Mouse (Mus musculus) stomach, postnatal 0 days (tissue): ENCODE data around the gene Bbc3. TPM values are rescaled to one million over a fixed set of nuclear protein-coding genes. Genes with fewer than 3 reads are reported as not detected.
A peak's percentile ranks its signal among the peaks of the same experiment; 100 is the strongest.

Experiments used
- ATAC-seq: fragments of 200-750 bp; cut with Nextera tagmentation; 2 replicates; pipeline ENCODE4 v1.8.0; 2017; ENCODE audit not compliant: low FRiP score, low TSS enrichment
- DNase-seq: peaks from one replicate; pipeline ENCODE4 v3.0.0-alpha.2; 2016; ENCODE audit warnings: low spot score
- H3K27ac ChIP-seq: fragments of 300-500 bp; sonication (generic); replicated peaks from 2 replicates; pipeline ENCODE4 v1.5.1; 2014; ENCODE audit warnings: mild to moderate bottlenecking, control low read depth
- H3K27me3 ChIP-seq: fragments of 300-500 bp; sonication (generic); 2 replicates; pipeline ENCODE4 v1.6.1; 2014; ENCODE audit warnings: low read length; ENCODE audit not compliant: control insufficient read depth, insufficient read depth
- H3K36me3 ChIP-seq: fragments of 300-500 bp; sonication (generic); 2 replicates; pipeline ENCODE4 v1.6.1; 2014; ENCODE audit warnings: low read length, mixed read lengths; ENCODE audit not compliant: control insufficient read depth, insufficient read depth
- H3K4me1 ChIP-seq: fragments of 300-500 bp; sonication (generic); replicated peaks from 2 replicates; pipeline ENCODE4 v1.6.1; 2014; ENCODE audit warnings: antibody characterized with exemption; ENCODE audit not compliant: control insufficient read depth, insufficient read depth
- H3K4me2 ChIP-seq: fragments of 300-500 bp; sonication (generic); replicated peaks from 2 replicates; pipeline ENCODE4 v1.6.1; 2014; ENCODE audit warnings: low read depth, mild to moderate bottlenecking, control low read depth, moderate library complexity
- H3K4me3 ChIP-seq: fragments of 300-500 bp; sonication (generic); 2 replicates; pipeline ENCODE4 v1.5.1; 2014; ENCODE audit warnings: low read depth, low read length, control low read depth
- H3K9ac ChIP-seq: fragments of 300-500 bp; sonication (generic); 2 replicates; pipeline ENCODE4 v1.6.1; 2014; ENCODE audit warnings: mild to moderate bottlenecking, low read length, control low read depth, mixed read lengths
- H3K9me3 ChIP-seq: fragments of 300-500 bp; sonication (generic); 2 replicates; pipeline ENCODE4 v1.6.1; 2016; ENCODE audit warnings: low read length; ENCODE audit not compliant: control insufficient read depth
- CTCF ChIP-seq: IDR thresholded peaks from 2 replicates; pipeline ENCODE4 v1.5.1; 2016; ENCODE audit warnings: antibody characterized with exemption, low read depth, mild to moderate bottlenecking, moderate library complexity
- EP300 ChIP-seq: optimal IDR thresholded peaks from 2 replicates; pipeline ENCODE3; 2016; ENCODE audit warnings: antibody characterized with exemption
- WGBS: fragments of 180-500 bp; shearing (Covaris S2); extraction: QIAGEN DNeasy Blood & Tissue Kit; methylation state at CpG from one replicate; pipeline ENCODE4 v1.1.7; 2014; 5-methylcytosine and 5-hydroxymethylcytosine counted together
- polyA plus RNA-seq: library from polyadenylated mRNA; unstranded; fragments of >200 nt; fragmentation: Nextera tagmentation; extraction: Ambion mirVana; gene quantifications from 2 replicates; pipeline ENCODE4 v1.2.1, GENCODE M21; 2015

Bbc3 gene
- polyA plus RNA-seq, 1 experiment from 2014 or later, result 3.7 TPM

GRCm38 (mm10) chr7:16286026-16286961, 21.9 kb upstream of the Bbc3 start, which contains the start of gene Ccdc9:
Ccdc9 (minus strand) TSS chr7:16286795.
- WGBS, result under 1% methylated on average over 67 of the region's 70 CpGs

DNA sequence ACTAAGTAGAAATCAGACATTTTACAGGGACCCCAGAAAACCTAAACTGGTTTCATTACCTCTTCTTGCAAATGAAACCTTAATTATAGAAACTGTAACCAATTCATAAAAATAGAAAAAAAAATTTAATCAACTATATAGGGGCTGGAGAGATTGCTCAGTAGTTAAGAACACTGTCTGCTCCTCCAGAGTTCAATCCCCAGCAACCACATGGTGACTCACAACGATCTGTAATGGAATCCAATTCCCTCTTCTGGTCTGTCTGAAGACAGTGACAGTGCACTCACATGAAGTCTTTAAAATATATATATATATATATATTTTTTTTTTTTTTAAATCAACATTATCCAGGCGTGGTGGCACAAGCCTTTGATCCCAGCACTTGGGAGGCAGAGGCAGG, 21.2 kb upstream of the Bbc3 start:
- no peak for DNase-seq
- peak overlapping the region; percentile 57 for H3K4me2 ChIP-seq
- no peak overlapping the region for H3K9ac ChIP-seq
- WGBS, result 78% methylated on average over 2 of the region's 2 CpGs
- no peaks in the 10 kb centered on the region for H3K27me3 ChIP-seq
- no peaks in the 10 kb centered on the region for H3K4me1 ChIP-seq
- peaks cover 13% of the 10 kb centered on the region for H3K36me3 ChIP-seq
- H3K4me3 ChIP-seq, result peak overlapping the region; percentile 67
- no peaks in the 10 kb centered on the region for H3K9me3 ChIP-seq
- no peak for ATAC-seq
- TF ChIP-seq CTCF (no peak), EP300 (peak; percentile 30)
- peak overlapping the region; percentile 26; the same call in 1 of the 2 replicates for H3K27ac ChIP-seq

More at GRCm38 (mm10) chr7:16286026-16286961, 21.9 kb upstream of the Bbc3 start, which contains the start of gene Ccdc9:
- peak; percentile 91 for ATAC-seq
- H3K4me1 ChIP-seq, result no peaks in the 10 kb centered on the region
- TF ChIP-seq EP300 (no peak), CTCF (no peak)
- no peaks in the 10 kb centered on the region for H3K9me3 ChIP-seq
- H3K36me3 ChIP-seq, result peaks cover 17% of the 10 kb centered on the region
- peak; percentile 100 for DNase-seq
- H3K27ac ChIP-seq, result peak within 1 kb of the TSS; percentile 97
- peak within 1 kb of the TSS; percentile 57 for H3K4me2 ChIP-seq
- H3K9ac ChIP-seq, result peak within 1 kb of the TSS; percentile 87
- H3K4me3 ChIP-seq, result peak within 1 kb of the TSS; percentile 67
- H3K27me3 ChIP-seq, result no peaks in the 10 kb centered on the region

- no peak for ATAC-seq
- Histone ChIP-seq H3K4me3 (no peak overlapping the region), H3K4me2 (no peak overlapping the region), H3K27ac (no peak overlapping the region), H3K36me3 (peaks cover 5% of the 10 kb centered on the region), H3K4me1 (no peaks in the 10 kb centered on the region), H3K9ac (no peak overlapping the region), H3K27me3 (no peaks in the 10 kb centered on the region), H3K9me3 (no peaks in the 10 kb centered on the region)
- WGBS, result 63% methylated on average over 1 of the region's 1 CpGs
- TF ChIP-seq EP300 (no peak), CTCF (no peak)
- no peak for DNase-seq
Observed at GRCm38 (mm10) chr7:16287791-16288190, 20.4 kb upstream of the Bbc3 start.

DNA sequence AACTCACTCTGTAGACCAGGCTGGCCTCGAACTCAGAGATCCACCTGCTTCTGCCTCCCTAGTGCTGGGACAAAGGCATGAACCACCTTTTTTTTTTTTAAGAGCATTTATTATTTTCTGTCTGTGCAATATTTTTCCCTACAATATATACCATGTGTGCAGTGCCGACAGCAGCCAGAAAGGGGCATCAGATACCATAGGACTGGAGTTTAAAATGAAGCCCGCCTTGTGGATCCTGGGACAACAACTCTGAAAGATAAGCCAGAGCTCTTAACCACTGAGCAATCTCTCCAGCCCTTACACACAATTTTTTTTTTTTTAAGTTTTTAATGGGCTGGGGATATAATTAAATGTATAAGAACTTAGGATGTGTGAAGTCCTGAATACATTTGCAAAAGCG, 13.8 kb upstream of the Bbc3 start:
- Histone ChIP-seq H3K27me3 (no peaks in the 10 kb centered on the region), H3K4me2 (peak overlapping the region; percentile 79), H3K27ac (peak overlapping the region; percentile 18; the same call in 1 of the 2 replicates), H3K4me3 (no peak overlapping the region), H3K36me3 (no peaks in the 10 kb centered on the region), H3K9me3 (no peaks in the 10 kb centered on the region), H3K9ac (no peak overlapping the region), H3K4me1 (no peaks in the 10 kb centered on the region)
- ATAC-seq, result peak; percentile 58
- WGBS, result 26% methylated on average over 4 of the region's 4 CpGs
- no peak for TF ChIP-seq EP300
- peak; percentile 51 for TF ChIP-seq CTCF
- DNase-seq, result peak; percentile 58

DNA sequence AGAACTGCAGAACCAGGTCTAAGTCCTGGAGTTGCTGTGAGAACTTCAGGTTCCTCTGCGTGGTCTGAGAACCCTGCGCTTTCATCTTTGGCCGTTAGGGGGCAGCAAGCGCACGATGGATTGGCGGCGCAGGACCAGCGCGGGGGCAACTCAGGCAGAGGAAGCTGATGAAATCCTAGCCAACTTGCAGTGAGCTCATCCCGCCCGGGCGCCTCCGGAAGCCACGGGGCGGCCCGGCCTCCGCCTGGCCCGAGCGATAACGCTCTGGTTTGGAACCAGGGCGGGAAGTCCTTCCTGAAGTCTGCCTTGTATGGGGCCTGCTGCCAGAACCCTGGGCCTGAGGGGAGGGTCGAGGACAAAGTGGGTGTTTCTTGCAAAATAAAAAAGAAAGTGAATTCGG, 13.4 kb upstream of the Bbc3 start:
- WGBS, result under 1% methylated on average over 23 of the region's 23 CpGs
- Histone ChIP-seq H3K36me3 (no peaks in the 10 kb centered on the region), H3K27me3 (no peaks in the 10 kb centered on the region), H3K4me3 (peak overlapping the region; percentile 46), H3K27ac (peak overlapping the region; percentile 94), H3K9me3 (no peaks in the 10 kb centered on the region), H3K9ac (peak overlapping the region; percentile 55), H3K4me1 (0 out of 2 replicates have a peak, but pooled peaks cover 1% of the 10 kb centered on the region), H3K4me2 (peak overlapping the region; percentile 79)
- TF ChIP-seq CTCF, result peak; percentile 98
- TF ChIP-seq EP300, result no peak
- ATAC-seq, result peak; percentile 90
- DNase-seq, result peak; percentile 96
